Mouse (Mus musculus): ENCODE results near the gene Dnah3. TPM values are rescaled to one million over a fixed set of nuclear protein-coding genes. Genes with fewer than 3 reads are reported as not detected.

Gene Dnah3
- polyA plus RNA-seq (2015; fragmentation: Nextera tagmentation; extraction: Ambion mirVana), result 0.12 and 0.32 TPM in 2 replicates

GRCm38 (mm10) chr7:120095180-120095579 is at the start of gene Dnah3:
Dnah3 (minus strand) TSS chr7:120095280.
- no peak within 1 kb of the TSS for H3K9ac ChIP-seq (ENCODE audit: low read length)
- H3K4me1 ChIP-seq (ENCODE audit: control insufficient read depth, insufficient read depth, low read length), result peaks cover 6% of the 10 kb centered on the region
- no peak within 1 kb of the TSS for H3K27ac ChIP-seq (ENCODE audit: low read length)
- no peaks in the 10 kb centered on the region for H3K36me3 ChIP-seq (ENCODE audit: control insufficient read depth, insufficient read depth)
- no peak for ATAC-seq (replicated peaks; ENCODE audit: extremely low read depth, insufficient read depth, low FRiP score)
- H3K4me2 ChIP-seq (ENCODE audit: low read depth, low read length), result no peak within 1 kb of the TSS
- no peak within 1 kb of the TSS for H3K4me3 ChIP-seq (ENCODE audit: low read length)
- H3K9me3 ChIP-seq (replicated peaks; ENCODE audit: control insufficient read depth, low read length), result no peaks in the 10 kb centered on the region
- no peaks in the 10 kb centered on the region for H3K27me3 ChIP-seq (ENCODE audit: control insufficient read depth, insufficient read depth, low read length)
- WGBS, result 79% methylated on average over 6 of the region's 6 CpGs

- Histone ChIP-seq H3K27me3 (ENCODE audit: control insufficient read depth, insufficient read depth, low read length) (no peaks in the 10 kb centered on the region; the same call in 1 of the 2 replicates), H3K36me3 (ENCODE audit: control insufficient read depth, insufficient read depth) (no peaks in the 10 kb centered on the region)
- no peak for ATAC-seq (replicated peaks; ENCODE audit: extremely low read depth, insufficient read depth, low FRiP score)
Observed at GRCm38 (mm10) chr7:120142743-120143142, 47.7 kb upstream of the Dnah3 start.

DNA sequence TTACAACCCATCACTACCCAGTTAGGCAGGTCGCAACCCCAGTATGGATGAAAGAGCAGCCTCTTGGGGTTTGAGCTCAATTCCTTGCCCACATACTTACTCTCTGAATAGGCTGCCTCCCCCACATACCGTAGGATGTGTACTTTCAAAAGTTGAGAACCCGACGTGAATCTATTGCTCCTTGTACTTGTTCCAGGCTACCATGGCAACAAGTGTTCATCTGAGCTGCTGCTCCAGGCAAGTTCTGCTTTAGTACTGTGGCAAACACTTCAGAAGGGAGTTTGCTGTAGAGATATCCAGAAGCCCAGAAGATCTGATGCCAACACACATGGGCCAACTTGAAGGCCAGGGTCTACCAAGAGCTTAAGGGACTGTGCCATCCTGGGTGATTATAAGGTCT is 33.9 kb upstream of the Dnah3 start:
- H3K27ac ChIP-seq (ENCODE audit: low read length), result no peak overlapping the region
- H3K4me2 ChIP-seq (ENCODE audit: low read depth, low read length), result no peak overlapping the region
- no peak overlapping the region for H3K9ac ChIP-seq (ENCODE audit: low read length)
- H3K9me3 ChIP-seq (replicated peaks; ENCODE audit: control insufficient read depth, low read length), result no peaks in the 10 kb centered on the region
- H3K4me1 ChIP-seq (ENCODE audit: control insufficient read depth, insufficient read depth, low read length), result 0 out of 2 replicates have a peak, but pooled peaks cover 3% of the 10 kb centered on the region
- no peaks in the 10 kb centered on the region for H3K27me3 ChIP-seq (ENCODE audit: control insufficient read depth, insufficient read depth, low read length)
- WGBS, result 67% methylated on average over 4 of the region's 4 CpGs
- H3K4me3 ChIP-seq (ENCODE audit: low read length), result no peak overlapping the region
- H3K36me3 ChIP-seq (ENCODE audit: control insufficient read depth, insufficient read depth), result no peaks in the 10 kb centered on the region
- no peak for ATAC-seq (replicated peaks; ENCODE audit: extremely low read depth, insufficient read depth, low FRiP score)

More at GRCm38 (mm10) chr7:120142743-120143142, 47.7 kb upstream of the Dnah3 start:
- Histone ChIP-seq H3K4me1 (ENCODE audit: control insufficient read depth, insufficient read depth, low read length) (peaks cover 3% of the 10 kb centered on the region; the same call in 1 of the 2 replicates), H3K4me3 (ENCODE audit: low read length) (no peak overlapping the region), H3K27ac (ENCODE audit: low read length) (no peak overlapping the region), H3K9ac (ENCODE audit: low read length) (no peak overlapping the region), H3K4me2 (ENCODE audit: low read depth, low read length) (no peak overlapping the region), H3K9me3 (replicated peaks; ENCODE audit: control insufficient read depth, low read length) (no peaks in the 10 kb centered on the region)
- WGBS, result 75% methylated on average over 1 of the region's 1 CpGs

DNA sequence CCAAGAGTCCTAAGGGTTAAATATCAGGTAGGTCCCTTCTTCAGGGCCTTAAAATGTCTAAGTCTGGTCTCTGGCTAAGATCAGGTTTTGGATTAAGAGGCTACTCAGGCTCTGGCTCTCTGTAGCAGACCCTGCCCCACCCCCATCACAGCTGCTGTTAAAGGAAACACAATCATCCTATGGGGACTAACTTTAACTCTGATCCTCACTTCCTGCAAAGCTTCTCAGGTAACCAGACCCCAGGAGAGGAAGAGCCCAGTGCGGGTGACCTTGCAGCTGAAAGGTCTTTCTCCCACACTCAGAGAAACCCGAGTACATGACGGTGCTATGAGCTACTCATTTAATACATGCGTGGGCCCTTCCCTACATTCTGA is 32.6 kb upstream of the Dnah3 start:
- Histone ChIP-seq H3K4me3 (ENCODE audit: low read length) (no peak overlapping the region), H3K9ac (ENCODE audit: low read length) (no peak overlapping the region), H3K4me1 (ENCODE audit: control insufficient read depth, insufficient read depth, low read length) (0 out of 2 replicates have a peak, but pooled peaks cover 3% of the 10 kb centered on the region), H3K36me3 (ENCODE audit: control insufficient read depth, insufficient read depth) (no peaks in the 10 kb centered on the region), H3K27me3 (ENCODE audit: control insufficient read depth, insufficient read depth, low read length) (no peaks in the 10 kb centered on the region), H3K27ac (ENCODE audit: low read length) (0 out of 2 replicates have a peak overlapping the region, but pooled peaks have one; percentile 16), H3K4me2 (ENCODE audit: low read depth, low read length) (no peak overlapping the region), H3K9me3 (replicated peaks; ENCODE audit: control insufficient read depth, low read length) (no peaks in the 10 kb centered on the region)
- no peak for ATAC-seq (replicated peaks; ENCODE audit: extremely low read depth, insufficient read depth, low FRiP score)
- WGBS, result 46% methylated on average over 4 of the region's 4 CpGs

DNA sequence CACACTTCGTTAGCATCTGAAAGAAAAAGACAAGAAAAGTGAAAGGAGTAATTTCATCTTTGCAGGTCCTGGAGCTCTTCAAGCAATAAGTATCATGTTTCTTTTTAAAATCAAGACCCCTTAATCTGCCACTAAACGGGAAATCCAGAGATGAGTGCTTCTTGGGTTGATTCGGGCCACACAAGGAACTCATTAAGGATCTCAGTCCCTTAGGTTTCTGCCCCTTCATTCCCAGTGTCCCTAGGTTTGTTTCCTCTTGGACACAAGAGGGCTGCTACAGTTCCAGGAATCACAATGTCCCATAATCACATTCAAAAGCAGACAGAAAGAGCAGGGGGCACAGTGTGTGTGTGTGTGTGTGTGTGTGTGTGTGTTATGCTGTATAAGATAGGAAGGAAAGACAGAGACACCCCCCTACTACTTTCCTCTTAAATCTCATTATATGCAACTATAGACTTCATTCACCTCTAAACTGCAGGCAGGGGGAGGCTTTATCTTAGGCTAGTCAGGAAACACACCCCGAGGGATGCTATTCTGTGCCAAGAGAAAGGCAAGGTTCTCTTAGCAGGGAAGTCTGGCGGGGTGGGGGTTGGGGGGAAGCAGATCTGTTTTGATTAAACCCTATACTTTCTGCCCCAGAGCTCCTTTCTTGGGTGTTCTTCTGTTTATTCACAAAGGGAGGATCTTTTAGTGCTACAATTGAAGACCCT is 32.1 kb upstream of the Dnah3 start:
- Histone ChIP-seq H3K27me3 (ENCODE audit: control insufficient read depth, insufficient read depth, low read length) (no peaks in the 10 kb centered on the region), H3K9me3 (replicated peaks; ENCODE audit: control insufficient read depth, low read length) (no peaks in the 10 kb centered on the region), H3K36me3 (ENCODE audit: control insufficient read depth, insufficient read depth) (no peaks in the 10 kb centered on the region), H3K27ac (ENCODE audit: low read length) (0 out of 2 replicates have a peak overlapping the region, but pooled peaks have one; percentile 16), H3K4me1 (ENCODE audit: control insufficient read depth, insufficient read depth, low read length) (0 out of 2 replicates have a peak, but pooled peaks cover 3% of the 10 kb centered on the region), H3K4me2 (ENCODE audit: low read depth, low read length) (no peak overlapping the region), H3K9ac (ENCODE audit: low read length) (no peak overlapping the region), H3K4me3 (ENCODE audit: low read length) (no peak overlapping the region)
- 28% methylated on average over 5 of the region's 5 CpGs for WGBS
- ATAC-seq (replicated peaks; ENCODE audit: extremely low read depth, insufficient read depth, low FRiP score), result 0 out of 2 replicates have a peak, but pooled peaks have one; percentile 43

GRCm38 (mm10) chr7:120124844-120125243 is 29.8 kb upstream of the Dnah3 start:
- peak; percentile 54; the same call in 1 of the 2 replicates for ATAC-seq (replicated peaks; ENCODE audit: extremely low read depth, insufficient read depth, low FRiP score)
- WGBS, result 1% methylated on average over 3 of the region's 3 CpGs
- H3K27ac ChIP-seq (ENCODE audit: low read length), result no peak overlapping the region

DNA sequence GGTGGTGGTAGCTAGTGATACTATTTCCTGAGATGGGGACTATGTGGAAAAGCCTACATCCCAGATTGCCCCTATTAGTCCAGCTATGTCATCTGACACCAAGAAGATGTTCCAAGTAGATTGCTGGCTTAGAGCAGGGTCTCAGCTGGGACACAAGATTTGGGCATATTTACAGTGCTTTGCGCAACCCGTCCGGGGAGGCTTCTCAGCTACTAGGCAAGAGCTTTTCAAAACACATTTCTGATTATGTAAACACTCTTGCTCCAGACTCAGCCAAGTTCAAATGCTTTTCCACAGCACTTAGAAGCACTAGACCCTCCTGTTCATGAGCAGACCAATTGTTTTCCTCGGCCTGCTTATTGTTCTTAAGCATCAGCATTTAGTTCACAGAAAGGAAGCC is 28.7 kb upstream of the Dnah3 start:
- Histone ChIP-seq H3K27me3 (ENCODE audit: control insufficient read depth, insufficient read depth, low read length) (no peaks in the 10 kb centered on the region), H3K4me2 (ENCODE audit: low read depth, low read length) (no peak overlapping the region), H3K27ac (ENCODE audit: low read length) (no peak overlapping the region), H3K9me3 (replicated peaks; ENCODE audit: control insufficient read depth, low read length) (no peaks in the 10 kb centered on the region), H3K36me3 (ENCODE audit: control insufficient read depth, insufficient read depth) (peaks cover 8% of the 10 kb centered on the region), H3K4me3 (ENCODE audit: low read length) (no peak overlapping the region), H3K4me1 (ENCODE audit: control insufficient read depth, insufficient read depth, low read length) (0 out of 2 replicates have a peak, but pooled peaks cover 3% of the 10 kb centered on the region), H3K9ac (ENCODE audit: low read length) (no peak overlapping the region)
- 71% methylated on average over 4 of the region's 4 CpGs for WGBS
- no peak for ATAC-seq (replicated peaks; ENCODE audit: extremely low read depth, insufficient read depth, low FRiP score)

More at GRCm38 (mm10) chr7:120124844-120125243, 29.8 kb upstream of the Dnah3 start:
- Histone ChIP-seq H3K4me1 (ENCODE audit: control insufficient read depth, insufficient read depth, low read length) (0 out of 2 replicates have a peak, but pooled peaks cover 3% of the 10 kb centered on the region), H3K9ac (ENCODE audit: low read length) (no peak overlapping the region), H3K9me3 (replicated peaks; ENCODE audit: control insufficient read depth, low read length) (no peaks in the 10 kb centered on the region), H3K36me3 (ENCODE audit: control insufficient read depth, insufficient read depth) (peaks cover 8% of the 10 kb centered on the region), H3K4me3 (ENCODE audit: low read length) (no peak overlapping the region), H3K4me2 (ENCODE audit: low read depth, low read length) (no peak overlapping the region), H3K27me3 (ENCODE audit: control insufficient read depth, insufficient read depth, low read length) (no peaks in the 10 kb centered on the region)

DNA sequence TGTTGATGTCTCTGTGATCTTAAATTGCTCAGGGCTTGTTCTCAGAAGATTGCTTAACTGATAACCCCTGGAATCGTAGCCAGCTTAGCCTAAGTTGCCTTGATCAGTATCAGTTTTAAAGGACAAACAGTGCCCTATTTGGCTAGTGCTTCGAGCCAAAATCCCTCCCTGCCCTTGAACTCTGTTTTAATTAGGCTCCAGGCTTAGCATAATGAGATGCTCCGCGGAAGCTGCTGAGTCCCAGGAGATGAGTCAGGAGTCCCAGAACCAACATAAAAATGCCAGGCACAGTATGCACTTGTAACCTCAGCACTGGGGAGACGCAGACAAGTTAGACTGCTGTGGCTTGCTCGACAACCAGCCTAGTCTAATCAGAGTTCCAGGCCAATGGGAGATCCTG is 22.4 kb upstream of the Dnah3 start:
- peaks cover 14% of the 10 kb centered on the region for H3K36me3 ChIP-seq (ENCODE audit: control insufficient read depth, insufficient read depth)
- no peak for ATAC-seq (replicated peaks; ENCODE audit: extremely low read depth, insufficient read depth, low FRiP score)
- no peaks in the 10 kb centered on the region for H3K27me3 ChIP-seq (ENCODE audit: control insufficient read depth, insufficient read depth, low read length)
- no peak overlapping the region for H3K9ac ChIP-seq (ENCODE audit: low read length)
- no peaks in the 10 kb centered on the region for H3K9me3 ChIP-seq (replicated peaks; ENCODE audit: control insufficient read depth, low read length)
- H3K27ac ChIP-seq (ENCODE audit: low read length), result no peak overlapping the region
- no peaks in the 10 kb centered on the region for H3K4me1 ChIP-seq (ENCODE audit: control insufficient read depth, insufficient read depth, low read length)
- H3K4me2 ChIP-seq (ENCODE audit: low read depth, low read length), result no peak overlapping the region
- no peak overlapping the region for H3K4me3 ChIP-seq (ENCODE audit: low read length)
- 51% methylated on average over 6 of the region's 6 CpGs for WGBS

DNA sequence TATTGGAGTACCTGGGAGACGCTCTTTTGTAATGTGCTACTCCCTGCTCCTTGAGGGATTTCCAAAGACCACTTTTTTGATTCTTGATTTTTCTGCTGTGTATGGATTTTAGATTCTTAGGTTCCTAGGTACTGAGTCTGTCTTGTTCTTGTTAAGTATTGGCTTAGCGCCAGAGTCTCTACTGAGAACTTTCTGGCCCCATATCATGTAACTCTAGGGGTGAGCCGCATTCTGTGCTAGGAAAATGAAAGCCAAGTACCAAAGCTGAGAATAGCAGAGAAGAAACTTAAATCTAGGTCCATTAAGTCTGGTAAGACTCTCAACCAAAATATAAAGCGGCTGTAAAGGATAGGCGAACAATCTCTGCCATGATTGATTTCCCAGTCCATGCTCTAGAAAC is 21.9 kb upstream of the Dnah3 start:
- Histone ChIP-seq H3K27me3 (ENCODE audit: control insufficient read depth, insufficient read depth, low read length) (no peaks in the 10 kb centered on the region), H3K4me1 (ENCODE audit: control insufficient read depth, insufficient read depth, low read length) (no peaks in the 10 kb centered on the region), H3K4me2 (ENCODE audit: low read depth, low read length) (no peak overlapping the region), H3K36me3 (ENCODE audit: control insufficient read depth, insufficient read depth) (peaks cover 14% of the 10 kb centered on the region), H3K27ac (ENCODE audit: low read length) (no peak overlapping the region), H3K9me3 (replicated peaks; ENCODE audit: control insufficient read depth, low read length) (no peaks in the 10 kb centered on the region), H3K4me3 (ENCODE audit: low read length) (no peak overlapping the region), H3K9ac (ENCODE audit: low read length) (no peak overlapping the region)
- 84% methylated on average over 5 of the region's 5 CpGs for WGBS
- no peak for ATAC-seq (replicated peaks; ENCODE audit: extremely low read depth, insufficient read depth, low FRiP score)
